In genomic region chr3:127225799-127226730, GRCm38 (mm10) we compare ENCODE assay signal across 8 mouse cellular contexts.
A peak's percentile ranks its signal among the peaks of the same experiment; 100 is the strongest.
DNase-seq lines count a peak whose midpoint lies in the region; ATAC-seq lines count a peak whose summit lies in the region.

No protein-coding gene starts in this region.

- H3K4me1 ChIP-seq in heart, embryonic 14.5 days (ENCODE audit: control insufficient read depth in 2 of 2, insufficient read depth in 2 of 2, low read length in 2 of 2): peaks cover 2 to 10% of the 10 kb centered on the region in 2 experiments; a peak in 3 of 4 replicates
- peaks cover 11% of the 10 kb centered on the region for H3K4me1 ChIP-seq in lung, embryonic 16.5 days (replicated peaks; ENCODE audit: control insufficient read depth, insufficient read depth, low read length)

- no peak overlapping the region for H3K27ac ChIP-seq in heart, embryonic 14.5 days (replicated peaks in 1 of 2; ENCODE audit: control insufficient read depth in 1 of 2, insufficient read depth in 1 of 2, low read depth in 2 of 2, low read length in 2 of 2)
- H3K27ac ChIP-seq in lung, embryonic 16.5 days (ENCODE audit: low read length): no peak overlapping the region

- peak overlapping the region; percentile 21; the same call in 1 of the 2 replicates for H3K9ac ChIP-seq in heart, embryonic 14.5 days (ENCODE audit: low read length)
- H3K9ac ChIP-seq in lung, embryonic 16.5 days (ENCODE audit: low read length): no peak overlapping the region

- 5% methylated on average over 26 of the region's 26 CpGs for WGBS in heart, embryonic 14.5 days
- 4% methylated on average over 26 of the region's 26 CpGs for WGBS in lung, embryonic 16.5 days

- ATAC-seq in heart, embryonic 14.5 days (ENCODE audit: insufficient number of reproducible peaks, insufficient read depth, low FRiP score, low read depth): no peak
- ATAC-seq in common myeloid progenitor, adult 5-6 weeks (replicated peaks; ENCODE audit: low read depth, poor library complexity, severe bottlenecking): peak; percentile 52; the same call in 1 of the 2 replicates
- peak; percentile 85 for ATAC-seq in lung, embryonic 16.5 days (ENCODE audit: low read depth)
- ATAC-seq in monocyte, adult 5-6 weeks (replicated peaks; ENCODE audit: insufficient number of reproducible peaks, low FRiP score, low TSS enrichment, poor library complexity, severe bottlenecking): no peak

- H3K4me2 ChIP-seq in heart, embryonic 14.5 days (ENCODE audit: low read length): peak overlapping the region; percentile 88
- H3K4me2 ChIP-seq in lung, embryonic 16.5 days (ENCODE audit: low read depth, low read length): peak overlapping the region; percentile 71

- H3K4me3 ChIP-seq in heart, embryonic 14.5 days (ENCODE audit: control insufficient read depth in 1 of 2, insufficient read depth in 1 of 2, low read depth in 1 of 2, low read length in 2 of 2): peak overlapping the region; percentile 35 to 39
- peak overlapping the region; percentile 39 for H3K4me3 ChIP-seq in lung, embryonic 16.5 days (ENCODE audit: low read length)

- no peaks in the 10 kb centered on the region for H3K36me3 ChIP-seq in heart, embryonic 14.5 days (ENCODE audit: control insufficient read depth, insufficient read depth, low read length)
- H3K36me3 ChIP-seq in lung, embryonic 16.5 days (ENCODE audit: control insufficient read depth, insufficient read depth, low read length): no peaks in the 10 kb centered on the region

- H3K9me3 ChIP-seq in heart, embryonic 14.5 days (ENCODE audit: control insufficient read depth, low read length): no peaks in the 10 kb centered on the region
- no peaks in the 10 kb centered on the region for H3K9me3 ChIP-seq in lung, embryonic 16.5 days (ENCODE audit: control insufficient read depth, low read length)

- intact Hi-C loops in heart, postnatal 25 days (cut with DNase I): no loop called here
- intact Hi-C loops in heart, postnatal 10 days (cut with DNase I): no loop called here

- H3K27me3 ChIP-seq in heart, embryonic 14.5 days (ENCODE audit: control insufficient read depth, insufficient read depth, low read length): no peaks in the 10 kb centered on the region
- no peaks in the 10 kb centered on the region; the same call in 1 of the 2 replicates for H3K27me3 ChIP-seq in lung, embryonic 16.5 days (ENCODE audit: control insufficient read depth, insufficient read depth, low read depth, low read length)

- DNase-seq in heart, postnatal 25 days (ENCODE audit: low spot score): no peak
- DNase-seq in heart, postnatal 10 days: peak; percentile 15 to 21
- DNase-seq in layer of hippocampus, adult 8-10 months (ENCODE audit: low spot score in 2 of 2): peak; percentile 30 to 46
- DNase-seq in right cerebral cortex, postnatal 10 days (ENCODE audit: low spot score in 2 of 2): peak; percentile 85 to 89

Comparison
In these comparisons a context has a peak if more than half of its experiments do, and no peak if none do; other contexts are left out.
1. ATAC-seq: peak in common myeloid progenitor, adult 5-6 weeks (single experiment) and lung, embryonic 16.5 days (single experiment); none in heart, embryonic 14.5 days (single experiment) and monocyte, adult 5-6 weeks (single experiment).